Mouse (Mus musculus): ENCODE measurements around the gene Smarcb1. TPM values are rescaled to one million over a fixed set of nuclear protein-coding genes. Genes with fewer than 3 reads are reported as not detected.
A peak's percentile ranks its signal among the peaks of the same experiment; 100 is the strongest.
"Not testable (repeated sequence)": the region's sequence is repeated elsewhere in the genome, so short reads cannot be mapped to it uniquely, and the experiment has no call there.

Gene Smarcb1
- polyA plus RNA-seq, 1 experiment from 2014 or later, result 298 TPM

DNA sequence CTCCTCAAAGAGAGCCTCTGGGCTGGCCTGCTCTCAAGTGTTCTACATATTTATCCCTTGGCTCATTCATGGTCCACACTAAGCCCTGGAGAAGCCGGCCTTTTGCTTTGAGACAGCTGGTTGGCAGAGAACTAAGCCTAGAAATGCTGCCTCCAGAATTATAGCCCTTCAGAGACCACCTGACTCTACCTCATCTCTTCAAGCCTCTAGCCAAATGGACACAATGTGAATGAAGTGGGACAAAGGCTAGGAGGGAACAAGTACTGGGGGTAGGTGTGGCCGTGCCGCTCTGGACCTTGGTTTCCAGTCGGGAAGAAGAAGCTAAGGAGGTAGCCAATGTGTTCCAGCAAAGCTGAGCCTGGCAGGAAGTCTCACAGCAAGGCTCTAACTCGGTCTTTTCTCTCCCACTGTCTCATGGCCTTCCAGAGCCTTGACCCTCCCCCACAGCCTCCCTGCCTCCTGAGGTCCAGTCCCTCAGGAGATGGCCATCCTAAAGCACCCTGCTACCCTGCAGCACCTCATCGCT is 23.3 kb downstream of the Smarcb1 start:
- 79% methylated on average over 6 of the region's 6 CpGs for WGBS
- peaks cover 77% of the 10 kb centered on the region for H3K36me3 ChIP-seq
- H3K4me1 ChIP-seq, result peaks cover 12% of the 10 kb centered on the region
- no peak for ATAC-seq (ENCODE audit: low FRiP score)
- H3K4me3 ChIP-seq, result no peak overlapping the region
- no peak overlapping the region for H3K9ac ChIP-seq
- no peaks in the 10 kb centered on the region for H3K27me3 ChIP-seq
- H3K9me3 ChIP-seq (replicated peaks), result no peaks in the 10 kb centered on the region
- H3K27ac ChIP-seq, result no peak overlapping the region
- no peak overlapping the region for H3K4me2 ChIP-seq (replicated peaks)

DNA sequence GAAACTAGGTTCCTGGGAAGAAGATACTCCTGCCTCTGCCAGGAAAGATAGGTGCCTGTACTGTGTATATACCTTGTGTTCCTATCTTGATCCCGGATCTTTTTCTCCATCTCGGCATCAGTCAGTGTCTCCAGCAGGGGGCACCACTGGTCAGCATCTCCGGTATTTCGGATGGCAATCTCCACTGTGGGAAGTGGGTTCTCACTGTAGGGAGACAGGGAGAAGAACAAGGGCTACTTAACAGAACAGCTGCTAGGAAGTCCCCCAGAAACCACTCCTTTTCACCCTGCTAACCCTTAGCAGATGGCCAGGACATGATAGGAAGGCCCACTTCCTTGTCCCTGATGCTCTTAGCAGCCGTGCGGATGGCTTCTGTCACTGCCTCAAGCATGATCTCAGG is 24.0 kb downstream of the Smarcb1 start:
- Histone ChIP-seq H3K36me3 (peaks cover 70% of the 10 kb centered on the region), H3K4me3 (no peak overlapping the region), H3K4me1 (peaks cover 16% of the 10 kb centered on the region), H3K27me3 (no peaks in the 10 kb centered on the region), H3K27ac (no peak overlapping the region), H3K4me2 (replicated peaks) (no peak overlapping the region), H3K9me3 (replicated peaks) (no peaks in the 10 kb centered on the region), H3K9ac (no peak overlapping the region)
- ATAC-seq (ENCODE audit: low FRiP score), result no peak
- 34% methylated on average over 6 of the region's 6 CpGs for whole genome bisulfite sequencing

DNA sequence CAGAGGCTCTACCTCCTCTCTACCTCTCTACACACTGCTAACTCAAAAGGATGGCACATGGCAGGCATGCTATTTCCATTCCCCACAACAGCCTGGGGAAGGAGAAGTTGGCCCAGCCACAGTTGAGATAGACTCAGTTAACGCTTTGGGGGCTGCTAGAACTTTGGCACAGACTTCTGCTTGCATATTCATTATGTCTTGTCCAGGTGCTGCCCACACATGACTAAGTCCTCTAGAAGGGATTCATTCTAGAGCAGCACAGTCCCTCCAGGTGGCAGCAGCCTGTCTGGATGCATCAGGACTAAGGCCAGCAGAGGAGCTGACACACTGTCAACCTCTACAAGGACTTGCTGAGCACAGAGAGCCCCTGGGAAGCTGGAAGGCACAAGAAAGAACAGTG is 25.2 kb downstream of the Smarcb1 start:
- no peak for ATAC-seq (ENCODE audit: low FRiP score)
- no peak overlapping the region for H3K4me2 ChIP-seq (replicated peaks)

DNA sequence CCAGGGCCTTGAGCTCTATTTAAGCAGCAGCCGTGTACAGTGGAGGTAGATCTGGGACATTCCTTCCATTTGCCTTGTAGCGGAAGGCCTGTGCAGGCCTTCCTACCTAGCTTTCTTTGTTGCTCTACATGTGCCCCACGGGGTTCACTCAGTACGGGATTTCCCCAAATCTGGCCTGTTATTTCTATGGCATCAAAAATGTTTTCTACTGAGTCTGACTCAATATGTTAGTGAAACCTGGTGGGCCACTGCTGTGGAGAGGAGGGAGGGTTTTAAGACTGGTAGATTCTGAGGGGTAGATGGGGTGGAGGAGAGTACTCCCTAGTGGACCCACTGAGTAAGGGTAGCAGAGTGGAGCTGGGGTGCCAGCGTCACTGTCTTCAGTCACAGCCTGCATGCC is 25.7 kb downstream of the Smarcb1 start:
- no peak overlapping the region for H3K9ac ChIP-seq
- no peak overlapping the region for H3K4me3 ChIP-seq
- no peak for ATAC-seq (ENCODE audit: low FRiP score)
- H3K9me3 ChIP-seq (replicated peaks), result no peaks in the 10 kb centered on the region
- H3K27ac ChIP-seq, result no peak overlapping the region
- peaks cover 53% of the 10 kb centered on the region for H3K36me3 ChIP-seq
- no peaks in the 10 kb centered on the region for H3K27me3 ChIP-seq
- no peak overlapping the region for H3K4me2 ChIP-seq (replicated peaks)
- peaks cover 16% of the 10 kb centered on the region for H3K4me1 ChIP-seq
- 96% methylated on average over 5 of the region's 5 CpGs for WGBS

More for the DNA sequence above, 25.2 kb downstream of the Smarcb1 start:
- H3K9me3 ChIP-seq (replicated peaks), result no peaks in the 10 kb centered on the region
- H3K27me3 ChIP-seq, result no peaks in the 10 kb centered on the region
- no peak overlapping the region for H3K9ac ChIP-seq
- H3K36me3 ChIP-seq, result peaks cover 58% of the 10 kb centered on the region
- WGBS, result 93% methylated on average over 1 of the region's 1 CpGs
- H3K4me1 ChIP-seq, result peaks cover 16% of the 10 kb centered on the region
- no peak overlapping the region for H3K4me3 ChIP-seq
- H3K27ac ChIP-seq, result no peak overlapping the region

DNA sequence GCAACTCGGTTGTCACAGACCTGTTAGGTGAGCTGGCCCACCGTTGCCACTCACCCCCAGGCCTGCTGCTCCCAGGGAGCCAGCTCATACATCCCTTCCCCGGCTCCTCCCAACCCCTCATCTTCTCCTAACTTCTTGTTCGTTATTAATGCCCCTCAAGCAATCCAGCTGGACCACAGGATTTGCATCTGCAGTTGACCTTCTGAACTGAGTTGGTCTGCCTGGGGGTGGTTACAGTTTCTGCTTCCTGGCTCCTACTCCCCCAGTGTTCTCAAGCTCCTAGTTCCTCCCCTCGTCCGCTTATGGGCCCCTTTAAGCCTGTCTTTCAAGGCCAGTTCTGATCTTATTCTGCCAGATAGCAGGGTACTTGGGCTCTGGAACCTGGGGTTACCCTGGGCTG is 26.8 kb downstream of the Smarcb1 start:
- ATAC-seq (ENCODE audit: low FRiP score), result no peak
- Histone ChIP-seq H3K4me3 (no peak overlapping the region), H3K4me1 (peaks cover 18% of the 10 kb centered on the region), H3K27me3 (no peaks in the 10 kb centered on the region), H3K9ac (no peak overlapping the region), H3K36me3 (peaks cover 46% of the 10 kb centered on the region), H3K27ac (no peak overlapping the region), H3K9me3 (replicated peaks) (no peaks in the 10 kb centered on the region), H3K4me2 (replicated peaks) (no peak overlapping the region)
- 77% methylated on average over 6 of the region's 6 CpGs for WGBS

DNA sequence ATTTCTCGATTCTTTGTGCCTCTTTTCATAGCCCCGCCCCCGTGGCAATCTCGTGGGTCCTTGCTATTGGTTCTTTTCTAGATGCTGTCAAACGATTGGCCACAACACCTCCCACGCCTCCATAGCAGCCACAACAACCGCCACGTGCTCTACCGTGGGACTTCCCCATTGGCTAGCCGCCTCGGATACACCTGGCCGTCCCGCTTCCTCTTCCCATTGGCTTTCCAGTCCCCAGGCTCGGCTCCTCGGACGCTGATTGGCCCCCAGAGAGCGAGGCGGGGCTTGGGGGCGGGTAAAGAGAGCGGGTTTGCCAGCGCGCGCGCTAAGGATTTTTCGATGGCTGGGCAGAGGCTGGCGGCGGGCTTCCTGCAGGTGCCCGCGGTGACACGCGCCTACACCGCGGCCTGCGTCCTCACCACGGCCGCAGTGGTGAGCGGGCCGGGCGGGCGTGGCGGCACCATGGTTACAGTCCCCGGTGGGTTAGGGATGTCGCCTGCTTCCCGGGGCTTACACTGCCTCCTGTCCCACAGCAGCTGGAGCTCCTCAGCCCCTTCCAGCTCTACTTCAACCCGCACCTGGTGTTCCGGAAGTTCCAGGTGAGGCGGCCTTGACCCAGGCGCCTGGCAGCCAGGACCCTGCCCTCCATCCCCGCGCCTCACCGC is 28.2 kb downstream of the Smarcb1 start, which contains the start of gene Derl3:
TSS of gene Derl3 (plus strand) at position 325 of the 662 bp plus-strand sequence.
- peak within 1 kb of the TSS; percentile 41 for H3K4me3 ChIP-seq
- peak within 1 kb of the TSS; percentile 87 for H3K4me2 ChIP-seq (replicated peaks)
- H3K9me3 ChIP-seq (replicated peaks), result no peaks in the 10 kb centered on the region
- H3K36me3 ChIP-seq, result peaks cover 36% of the 10 kb centered on the region
- H3K27ac ChIP-seq, result peak within 1 kb of the TSS; percentile 62; the same call in 1 of the 2 replicates
- no peaks in the 10 kb centered on the region for H3K27me3 ChIP-seq
- peak; percentile 100 for ATAC-seq (ENCODE audit: low FRiP score)
- 2% methylated on average over 45 of the region's 51 CpGs for WGBS
- peaks cover 25% of the 10 kb centered on the region for H3K4me1 ChIP-seq
- peak within 1 kb of the TSS; percentile 56 for H3K9ac ChIP-seq

DNA sequence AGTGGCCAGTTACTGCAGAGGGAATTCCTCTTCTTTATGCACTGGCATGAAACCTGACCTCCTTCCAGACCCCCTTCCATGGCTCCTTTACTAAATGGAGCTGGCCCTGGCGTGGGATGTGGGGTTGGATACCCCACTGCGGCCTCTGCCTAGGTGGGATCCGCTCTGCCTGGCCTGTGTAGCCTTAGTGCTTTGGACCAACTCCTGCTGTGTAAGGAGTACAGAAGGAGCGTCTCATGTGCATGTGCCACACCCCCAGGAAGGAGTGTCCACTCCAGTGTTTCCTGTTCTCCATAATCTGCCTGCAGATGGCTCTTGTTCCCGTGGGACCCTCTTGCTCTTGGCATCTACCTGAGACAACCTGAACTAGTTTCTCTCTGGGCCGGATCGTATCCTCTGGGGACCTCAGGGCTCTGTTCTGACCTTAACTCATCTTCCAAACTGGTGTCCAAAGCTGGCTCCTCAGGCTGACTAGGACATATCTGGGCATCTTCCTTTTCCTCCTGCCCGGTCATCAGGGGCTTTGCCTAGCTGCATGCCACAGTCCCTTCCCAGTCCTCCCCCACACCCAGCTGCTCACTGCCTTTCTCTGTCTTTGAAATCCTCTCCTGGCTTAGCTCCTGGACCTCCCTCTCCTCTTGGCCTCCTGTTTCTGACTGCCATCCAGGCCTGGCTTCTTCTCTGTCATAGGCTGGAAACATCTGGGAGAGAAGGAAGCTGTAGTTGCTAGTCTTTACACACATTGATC is 31.8 kb downstream of the Smarcb1 start:
- ATAC-seq (ENCODE audit: low FRiP score), result no peak
- no peak overlapping the region for H3K9ac ChIP-seq
- WGBS, result 43% methylated on average over 8 of the region's 8 CpGs
- peaks cover 22% of the 10 kb centered on the region for H3K4me1 ChIP-seq
- no peak overlapping the region for H3K27ac ChIP-seq
- no peak overlapping the region for H3K4me2 ChIP-seq (replicated peaks)
- H3K4me3 ChIP-seq, result no peak overlapping the region
- H3K36me3 ChIP-seq, result peaks cover 6% of the 10 kb centered on the region
- no peaks in the 10 kb centered on the region for H3K27me3 ChIP-seq
- no peaks in the 10 kb centered on the region for H3K9me3 ChIP-seq (replicated peaks)

DNA sequence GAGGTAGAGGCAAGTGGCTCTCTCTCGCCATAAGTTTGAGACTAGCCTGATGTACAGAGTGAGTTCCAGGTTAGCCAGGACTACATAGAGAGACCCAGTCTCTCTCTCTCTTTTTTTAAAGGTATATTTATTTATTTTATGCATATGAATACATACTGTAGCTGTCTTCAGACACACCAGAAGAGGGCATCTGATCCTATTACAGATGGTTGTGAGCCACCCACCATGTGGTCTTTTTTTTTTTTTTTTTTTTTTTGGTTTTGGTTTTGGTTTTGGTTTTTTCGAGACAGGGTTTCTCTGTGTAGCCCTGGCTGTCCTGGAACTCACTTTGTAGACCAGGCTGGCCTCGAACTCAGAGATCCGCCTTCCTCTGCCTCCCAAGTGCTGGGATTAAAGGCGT is 33.9 kb downstream of the Smarcb1 start:
- 84% methylated on average over 5 of the region's 5 CpGs for WGBS
- not testable (repeated sequence) for H3K27ac ChIP-seq; H3K36me3 ChIP-seq; H3K9me3 ChIP-seq (replicated peaks); H3K9ac ChIP-seq; ATAC-seq (ENCODE audit: low FRiP score); H3K4me2 ChIP-seq (replicated peaks); H3K27me3 ChIP-seq; H3K4me3 ChIP-seq
- peaks cover 14% of the 10 kb centered on the region for H3K4me1 ChIP-seq

DNA sequence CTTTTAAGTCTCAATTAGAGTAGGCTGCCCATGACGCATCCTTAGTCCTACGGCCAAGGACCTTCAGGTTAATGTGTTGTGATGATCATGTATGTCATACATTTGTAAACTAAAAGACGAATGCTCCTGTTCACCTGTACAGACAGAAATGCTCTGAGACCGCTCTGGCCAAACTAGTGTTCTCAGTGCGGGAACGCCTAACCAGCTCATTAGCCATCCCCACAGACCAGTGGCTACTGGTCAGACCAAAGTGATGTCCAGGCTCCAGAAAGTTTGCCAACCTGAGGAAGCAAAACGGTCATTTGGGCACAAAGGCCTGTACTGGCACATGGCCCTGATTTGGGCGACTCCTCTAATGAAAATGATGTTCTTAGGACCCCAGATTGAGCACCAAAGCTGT is 36.7 kb downstream of the Smarcb1 start:
- no peak for ATAC-seq (ENCODE audit: low FRiP score)
- Histone ChIP-seq H3K36me3 (no peaks in the 10 kb centered on the region), H3K27ac (no peak overlapping the region), H3K9me3 (replicated peaks) (no peaks in the 10 kb centered on the region), H3K27me3 (no peaks in the 10 kb centered on the region; the same call in 1 of the 2 replicates), H3K4me3 (no peak overlapping the region), H3K4me2 (replicated peaks) (no peak overlapping the region), H3K9ac (no peak overlapping the region), H3K4me1 (peaks cover 26% of the 10 kb centered on the region)
- WGBS, result 94% methylated on average over 8 of the region's 8 CpGs

DNA sequence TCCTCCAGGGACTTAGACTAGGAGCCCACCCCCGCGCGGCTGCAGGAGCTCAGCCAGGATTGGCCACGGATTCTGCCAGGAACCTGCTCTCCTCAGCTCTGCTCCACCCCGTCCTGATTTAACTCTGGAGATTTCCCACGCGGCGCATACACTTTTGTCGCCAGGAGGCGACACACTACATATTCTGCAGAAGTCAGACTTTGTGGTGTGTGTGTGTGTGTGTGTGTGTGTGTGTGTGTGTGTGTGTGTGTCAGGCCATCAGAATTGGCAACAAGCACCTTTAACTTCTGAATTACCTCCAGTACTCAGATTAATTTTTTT is 38.2 kb downstream of the Smarcb1 start:
- Histone ChIP-seq H3K36me3 (no peaks in the 10 kb centered on the region), H3K27ac (0 out of 2 replicates have a peak overlapping the region, but pooled peaks have one; percentile 7), H3K9ac (no peak overlapping the region), H3K9me3 (replicated peaks) (no peaks in the 10 kb centered on the region), H3K27me3 (no peaks in the 10 kb centered on the region; the same call in 1 of the 2 replicates), H3K4me2 (replicated peaks) (peak overlapping the region; percentile 37), H3K4me3 (no peak overlapping the region), H3K4me1 (peaks cover 18% of the 10 kb centered on the region)
- peak; percentile 62 for ATAC-seq (ENCODE audit: low FRiP score)
- 5% methylated on average over 10 of the region's 10 CpGs for WGBS

DNA sequence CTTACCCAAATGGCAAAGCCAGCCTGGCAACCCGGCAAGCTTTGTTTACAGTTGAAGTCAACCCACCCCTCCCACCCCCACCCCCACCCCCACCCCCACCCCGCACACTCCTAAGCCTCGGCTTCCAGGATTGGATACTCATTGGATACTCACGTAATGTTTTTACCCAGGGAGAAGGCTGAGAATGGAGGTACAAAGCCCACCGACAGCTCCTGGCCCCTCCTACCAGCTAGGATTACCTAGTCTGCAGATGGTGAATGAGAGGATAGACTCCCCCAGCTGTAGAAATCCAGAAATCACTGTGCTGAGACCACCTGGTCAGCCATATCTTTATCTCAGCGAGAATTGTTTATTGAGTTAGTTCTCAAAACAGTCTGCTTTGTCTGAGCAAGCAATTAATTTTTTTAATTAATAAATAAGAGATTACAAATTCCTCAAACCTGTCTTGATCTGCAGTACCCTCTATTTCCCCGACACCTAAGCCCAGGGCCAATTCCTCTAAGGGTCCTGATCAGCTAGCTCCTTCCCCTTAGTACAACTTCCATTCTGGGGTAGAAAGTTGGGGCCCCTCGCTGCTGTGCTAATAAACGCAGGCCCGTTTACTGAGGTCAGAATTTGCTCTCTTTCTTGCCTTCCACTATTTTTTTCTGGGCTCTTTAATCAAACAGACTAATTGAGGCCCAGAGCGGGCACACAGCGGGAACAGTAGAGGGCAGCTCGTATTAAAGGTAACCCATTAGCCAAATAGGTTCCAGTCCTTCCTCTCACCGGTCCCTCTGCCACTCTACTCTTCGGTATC is 38.8 kb downstream of the Smarcb1 start:
- H3K4me2 ChIP-seq (replicated peaks), result peak overlapping the region; percentile 37
- whole genome bisulfite sequencing, result 7% methylated on average over 15 of the region's 15 CpGs
- no peaks in the 10 kb centered on the region for H3K36me3 ChIP-seq
- H3K9ac ChIP-seq, result no peak overlapping the region
- ATAC-seq (ENCODE audit: low FRiP score), result peak; percentile 55; the same call in 1 of the 2 replicates
- no peaks in the 10 kb centered on the region; the same call in 1 of the 2 replicates for H3K27me3 ChIP-seq
- no peak overlapping the region for H3K4me3 ChIP-seq
- no peaks in the 10 kb centered on the region for H3K9me3 ChIP-seq (replicated peaks)
- H3K27ac ChIP-seq, result peak overlapping the region; percentile 76
- H3K4me1 ChIP-seq, result peaks cover 18% of the 10 kb centered on the region
